Mouse (Mus musculus): ENCODE results near the gene Ebpl. TPM values are rescaled to one million over a fixed set of nuclear protein-coding genes. Genes with fewer than 3 reads are reported as not detected.

The Ebpl gene
- total and polyA plus RNA-seq, 3 experiments, result 1.0 to 14.3 (median 3.4) TPM

DNA sequence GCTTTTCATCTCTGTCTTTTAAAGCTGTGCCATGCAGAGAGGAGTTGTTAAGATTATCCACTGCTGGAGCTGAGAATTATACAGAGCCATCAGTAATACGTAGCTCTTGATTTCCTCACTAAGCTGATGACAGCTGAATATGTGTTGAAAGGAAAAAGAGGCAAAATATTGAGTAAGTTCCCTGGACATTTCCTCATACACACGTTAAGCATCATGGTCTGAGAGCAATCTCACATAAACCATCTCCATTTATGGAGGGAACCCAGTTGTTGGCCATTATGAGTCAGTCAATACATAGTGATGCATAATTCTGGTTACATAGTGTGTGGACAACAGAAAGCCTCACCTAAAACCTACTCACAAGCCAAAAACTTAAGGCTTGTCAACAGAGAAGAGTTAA is 57.8 kb downstream of the Ebpl start:
- TF ChIP-seq JUND (IDR thresholded peaks at IDR 0.05; ENCODE audit: low read depth, low read length), result no peak
- Histone ChIP-seq H3K4me3 (ENCODE audit: control insufficient read depth in 1 of 2, insufficient read depth in 1 of 2, low read depth in 2 of 2, low read length in 2 of 2) (no peak overlapping the region), H3K36me3 (ENCODE audit: control insufficient read depth in 1 of 2, insufficient read depth in 2 of 2, low read length in 2 of 2) (peaks cover 0 to 4% of the 10 kb centered on the region in 2 experiments; a peak in 2 of 4 replicates)

GRCm38 (mm10) chr14:61301323-61301722 is 58.9 kb downstream of the Ebpl start:
- H3K9ac ChIP-seq (ENCODE audit: control insufficient read depth, low read depth, low read length, poor library complexity, severe bottlenecking), result no peak overlapping the region
- no peaks in the 10 kb centered on the region for H3K79me2 ChIP-seq (ENCODE audit: control insufficient read depth, insufficient read depth, low read length, poor library complexity)
- no peaks in the 10 kb centered on the region for H3K9me3 ChIP-seq (replicated peaks; ENCODE audit: insufficient read depth, low read length)
- no peak for TF ChIP-seq POLR2AphosphoS2 (IDR thresholded peaks at IDR 0.05; ENCODE audit: low read length)
- TF ChIP-seq POLR2AphosphoS5 (IDR thresholded peaks at IDR 0.05; ENCODE audit: borderline replicate concordance, low read depth, low read length), result no peak
- TF ChIP-seq ETS1 (IDR thresholded peaks at IDR 0.05; ENCODE audit: low read depth, low read length), result peak; percentile 57; the same call in 1 of the 2 replicates
- peak; percentile 73 to 79 for TF ChIP-seq EP300 (IDR thresholded peaks at IDR 0.05; ENCODE audit: low read depth in 1 of 2, low read length in 2 of 2)
- no peak for TF ChIP-seq MYB (IDR thresholded peaks at IDR 0.05; ENCODE audit: low read depth, low read length)
- no peak for TF ChIP-seq UBTF (IDR thresholded peaks at IDR 0.05; ENCODE audit: borderline replicate concordance, insufficient read depth, low read depth, low read length)
- TF ChIP-seq SIN3A (IDR thresholded peaks at IDR 0.05; ENCODE audit: low read length), result peak; percentile 34; the same call in 1 of the 2 replicates
- TF ChIP-seq GATA1 (IDR thresholded peaks at IDR 0.05; ENCODE audit: low read depth, low read length), result peak; percentile 71
- TF ChIP-seq RCOR1 (IDR thresholded peaks at IDR 0.05; ENCODE audit: low read depth, low read length), result peak; percentile 89
- peak; percentile 91 for TF ChIP-seq USF1 (IDR thresholded peaks at IDR 0.05; ENCODE audit: low read depth, low read length)
- no peak for TF ChIP-seq MEF2A (IDR thresholded peaks at IDR 0.05; ENCODE audit: extremely low read depth, insufficient replicate concordance, low read depth, low read length, poor library complexity, severe bottlenecking)
- peak; percentile 81 for TF ChIP-seq BHLHE40 (IDR thresholded peaks at IDR 0.05; ENCODE audit: borderline replicate concordance, low read depth, low read length)
- TF ChIP-seq CHD2 (IDR thresholded peaks at IDR 0.05; ENCODE audit: low read length), result no peak
- no peak for TF ChIP-seq ZMIZ1 (IDR thresholded peaks at IDR 0.05; ENCODE audit: low read depth, low read length)
- 0 out of 2 replicates have a peak, but pooled peaks have one; percentile 52 for TF ChIP-seq TCF12 (IDR thresholded peaks at IDR 0.05; ENCODE audit: low read depth, low read length)
- TF ChIP-seq USF2 (IDR thresholded peaks at IDR 0.05; ENCODE audit: borderline replicate concordance in 1 of 2, insufficient read depth in 1 of 2, low read depth in 1 of 2, low read length in 2 of 2), result peak; percentile 60 to 70; a peak in 3 of 4 replicates
- TF ChIP-seq TAL1 (IDR thresholded peaks at IDR 0.05; ENCODE audit: low read length), result 0 out of 2 replicates have a peak, but pooled peaks have one; percentile 16
- no peak for TF ChIP-seq MAFK (IDR thresholded peaks at IDR 0.05; ENCODE audit: borderline replicate concordance, low read depth, low read length)
- TF ChIP-seq MAX (IDR thresholded peaks at IDR 0.05; ENCODE audit: low read length), result 0 out of 2 replicates have a peak, but pooled peaks have one; percentile 39
- DNase-seq (ENCODE audit: low read depth, low spot score), result peak; percentile 77
- peaks cover 0 to 4% of the 10 kb centered on the region in 2 experiments; a peak in 2 of 4 replicates for H3K36me3 ChIP-seq (ENCODE audit: control insufficient read depth in 1 of 2, insufficient read depth in 2 of 2, low read length in 2 of 2)
- H3K4me3 ChIP-seq (ENCODE audit: control insufficient read depth in 1 of 2, insufficient read depth in 1 of 2, low read depth in 2 of 2, low read length in 2 of 2), result no peak overlapping the region
- no peaks in the 10 kb centered on the region for H3K27me3 ChIP-seq (ENCODE audit: control insufficient read depth in 1 of 2, insufficient read depth in 2 of 2, low read length in 2 of 2)
- peaks cover 0 to 9% of the 10 kb centered on the region in 2 experiments; a peak in 2 of 4 replicates for H3K4me1 ChIP-seq (ENCODE audit: control insufficient read depth in 1 of 2, insufficient read depth in 2 of 2, low read length in 2 of 2)
- H3K27ac ChIP-seq (ENCODE audit: control insufficient read depth, low read depth, low read length), result no peak overlapping the region

More for the DNA sequence above, 57.8 kb downstream of the Ebpl start:
- Histone ChIP-seq H3K27me3 (ENCODE audit: control insufficient read depth in 1 of 2, insufficient read depth in 2 of 2, low read length in 2 of 2) (no peaks in the 10 kb centered on the region), H3K79me2 (ENCODE audit: control insufficient read depth, insufficient read depth, low read length, poor library complexity) (no peaks in the 10 kb centered on the region), H3K9ac (ENCODE audit: control insufficient read depth, low read depth, low read length, poor library complexity, severe bottlenecking) (no peak overlapping the region), H3K9me3 (replicated peaks; ENCODE audit: insufficient read depth, low read length) (no peaks in the 10 kb centered on the region), H3K27ac (ENCODE audit: control insufficient read depth, low read depth, low read length) (no peak overlapping the region), H3K4me1 (ENCODE audit: control insufficient read depth in 1 of 2, insufficient read depth in 2 of 2, low read length in 2 of 2) (peaks cover 0 to 9% of the 10 kb centered on the region in 2 experiments; a peak in 2 of 4 replicates)
- no peak for DNase-seq (ENCODE audit: low read depth, low spot score)

Measured in MEL (cell line).